In genomic region chr6:125145479-125145951, GRCm38 (mm10) we compare ENCODE assay signal across 8 mouse cellular contexts. TPM values are rescaled to one million over a fixed set of nuclear protein-coding genes. Genes with fewer than 3 reads are reported as not detected.
DNase-seq lines count a peak whose midpoint lies in the region; ATAC-seq and TF ChIP-seq lines count a peak whose summit lies in the region.

No protein-coding gene starts in this region.

- peak; percentile 24 for ATAC-seq in heart, postnatal 0 days (ENCODE audit: insufficient read depth, low read depth)
- ATAC-seq in liver, embryonic 15.5 days (ENCODE audit: insufficient read depth) = peak; percentile 79

- peaks cover 32% of the 10 kb centered on the region for H3K4me1 ChIP-seq in heart, adult 2 months (ENCODE audit: control insufficient read depth, insufficient read depth, low read length)
- peaks cover 9 to 42% of the 10 kb centered on the region in 2 experiments for H3K4me1 ChIP-seq in CH12.LX (ENCODE audit: control insufficient read depth in 1 of 2, insufficient read depth in 2 of 2)
- peaks cover 43% of the 10 kb centered on the region for H3K4me1 ChIP-seq in heart, postnatal 0 days (ENCODE audit: control insufficient read depth, insufficient read depth)
- peaks cover 59% of the 10 kb centered on the region for H3K4me1 ChIP-seq in liver, embryonic 15.5 days (replicated peaks)

- no peaks in the 10 kb centered on the region for H3K9me3 ChIP-seq in CH12.LX (replicated peaks; ENCODE audit: low read length)
- no peaks in the 10 kb centered on the region for H3K9me3 ChIP-seq in heart, postnatal 0 days (replicated peaks; ENCODE audit: control insufficient read depth, low read length)
- no peaks in the 10 kb centered on the region for H3K9me3 ChIP-seq in liver, embryonic 15.5 days (replicated peaks)

- peak overlapping the region; percentile 95 for H3K4me3 ChIP-seq in heart, adult 2 months
- H3K4me3 ChIP-seq in CH12.LX (replicated peaks in 1 of 3; ENCODE audit: low read depth in 2 of 3, low read length in 2 of 3, poor library complexity in 1 of 3) = peak overlapping the region; percentile 83 to 89 (median 87)
- H3K4me3 ChIP-seq in heart, postnatal 0 days (ENCODE audit: low read depth, low read length) = peak overlapping the region; percentile 83
- peak overlapping the region; percentile 81 for H3K4me3 ChIP-seq in liver, embryonic 15.5 days (replicated peaks)

- dilution Hi-C loops in CH12.LX (cut with MboI; ENCODE audit: extremely low pct_ligation_motif_present, extremely low pct_unique_long_range_greater_than_20kb, low sequenced_read_pairs) = no loop called here

- TF ChIP-seq RAD21 in CH12.LX (IDR thresholded peaks at IDR 0.05; ENCODE audit: low read depth, low read length) = no peak

- DNase-seq in heart, adult 2 months = peak in 1 of 2 experiments; percentile 55
- DNase-seq in heart, postnatal 4 days = no peak
- no peak for DNase-seq in CH12.LX (ENCODE audit: extremely low read depth)
- peak; percentile 70 to 72 for DNase-seq in cerebellum, postnatal 10 days
- DNase-seq in heart, postnatal 0 days (ENCODE audit: low spot score) = no peak
- DNase-seq in testis, postnatal 10 days (ENCODE audit: low spot score) = peak; percentile 61
- no peak for DNase-seq in B cell, adult 2 months

- peaks cover 2% of the 10 kb centered on the region for H3K79me2 ChIP-seq in heart, adult 2 months (replicated peaks; ENCODE audit: control insufficient read depth, insufficient read depth, low read length)
- peaks cover 18% of the 10 kb centered on the region for H3K79me2 ChIP-seq in CH12.LX (replicated peaks; ENCODE audit: control insufficient read depth, extremely low read depth, insufficient read depth, poor library complexity, severe bottlenecking)

- H3K36me3 ChIP-seq in heart, adult 2 months (ENCODE audit: control insufficient read depth, insufficient read depth, low read length) = peaks cover 3% of the 10 kb centered on the region; the same call in 1 of the 2 replicates
- H3K36me3 ChIP-seq in CH12.LX (replicated peaks in 1 of 2; ENCODE audit: control insufficient read depth in 1 of 2, insufficient read depth in 1 of 2, low read length in 1 of 2) = peaks cover 44 to 73% of the 10 kb centered on the region in 2 experiments
- H3K36me3 ChIP-seq in heart, postnatal 0 days (replicated peaks; ENCODE audit: control insufficient read depth, insufficient read depth, low read length) = peaks cover 23% of the 10 kb centered on the region
- H3K36me3 ChIP-seq in liver, embryonic 15.5 days (replicated peaks) = peaks cover 37% of the 10 kb centered on the region

- H3K27me3 ChIP-seq in heart, adult 2 months (ENCODE audit: control insufficient read depth, insufficient read depth, low read length) = no peaks in the 10 kb centered on the region
- H3K27me3 ChIP-seq in CH12.LX (replicated peaks) = no peaks in the 10 kb centered on the region
- no peaks in the 10 kb centered on the region for H3K27me3 ChIP-seq in heart, postnatal 0 days (ENCODE audit: control insufficient read depth, insufficient read depth, low read length)
- H3K27me3 ChIP-seq in liver, embryonic 15.5 days = no peaks in the 10 kb centered on the region

- intact Hi-C loops in heart, adult 2 months (cut with DNase I) = no loop called here

- TF ChIP-seq POLR2A in heart, adult 2 months (IDR thresholded peaks at IDR 0.05; ENCODE audit: insufficient read depth, low read depth, low read length) = no peak
- no peak for TF ChIP-seq POLR2A in CH12.LX (IDR thresholded peaks at IDR 0.05; ENCODE audit: low read depth, low read length)

- peak overlapping the region; percentile 90 for H3K27ac ChIP-seq in heart, adult 2 months
- H3K27ac ChIP-seq in CH12.LX (ENCODE audit: insufficient read depth, low read depth) = peak overlapping the region; percentile 31; the same call in 1 of the 2 replicates
- peak overlapping the region; percentile 93 for H3K27ac ChIP-seq in heart, postnatal 0 days (ENCODE audit: low read depth)
- H3K27ac ChIP-seq in liver, embryonic 15.5 days (replicated peaks) = peak overlapping the region; percentile 83

- H3K4me2 ChIP-seq in CH12.LX (ENCODE audit: insufficient read depth, low read depth, poor library complexity, severe bottlenecking) = peak overlapping the region; percentile 66
- peak overlapping the region; percentile 93 for H3K4me2 ChIP-seq in heart, postnatal 0 days (ENCODE audit: low read depth, low read length)
- H3K4me2 ChIP-seq in liver, embryonic 15.5 days = peak overlapping the region; percentile 88

- TF ChIP-seq CTCF in heart, adult 2 months (IDR thresholded peaks at IDR 0.05) = no peak
- TF ChIP-seq CTCF in CH12.LX (conservative IDR thresholded peaks at IDR 0.05 in 1 of 2, IDR thresholded peaks at IDR 0.05 in 1 of 2; ENCODE audit: low read depth in 2 of 2, low read length in 2 of 2) = no peak
- TF ChIP-seq CTCF in heart, postnatal 0 days (IDR thresholded peaks at IDR 0.05; ENCODE audit: low read depth) = no peak

- TF ChIP-seq EP300 in heart, adult 2 months (IDR thresholded peaks at IDR 0.05; ENCODE audit: insufficient read depth, low read depth, low read length) = no peak
- no peak for TF ChIP-seq EP300 in CH12.LX (IDR thresholded peaks at IDR 0.05; ENCODE audit: low read length)
- TF ChIP-seq EP300 in heart, postnatal 0 days (IDR thresholded peaks at IDR 0.05; ENCODE audit: low read depth) = no peak

- under 1% methylated on average over 35 of the region's 35 CpGs for WGBS in heart, adult 2 months
- under 1% methylated on average over 32 of the region's 35 CpGs for WGBS in heart, postnatal 0 days
- WGBS in liver, embryonic 15.5 days (ENCODE audit: insufficient replicate concordance) = under 1% methylated on average over 35 of the region's 35 CpGs

- H3K9ac ChIP-seq in heart, adult 2 months (ENCODE audit: low read depth, low read length) = peak overlapping the region; percentile 94
- peak overlapping the region; percentile 66 for H3K9ac ChIP-seq in CH12.LX (ENCODE audit: insufficient read depth, low read depth)
- H3K9ac ChIP-seq in heart, postnatal 0 days (replicated peaks; ENCODE audit: low read depth, low read length) = peak overlapping the region; percentile 77
- peak overlapping the region; percentile 72 for H3K9ac ChIP-seq in liver, embryonic 15.5 days

- in situ Hi-C loops in CH12.LX (cut with MboI; ENCODE audit: low pct_ligation_motif_present, low pct_unique_long_range_greater_than_20kb, low sequenced_read_pairs) = no loop called here

TF ChIP-seq in CH12.LX, 34 proteins besides CTCF, POLR2A, EP300 and RAD21 (continues in another document):
- TF ChIP-seq E2F4 (IDR thresholded peaks at IDR 0.05; ENCODE audit: insufficient replicate concordance, low read depth, low read length) = no peak
- no peak for TF ChIP-seq ZKSCAN1 (IDR thresholded peaks at IDR 0.05; ENCODE audit: borderline replicate concordance, low read depth, low read length)

RNA-seq across cellular contexts. Expression of gene Iffo1, which starts 0.5 kb away (rescaled TPM):
- 1 to 10 TPM; 5.7 to 7.0 TPM for total RNA-seq in heart, adult 2 months (2021)
- 19.7 and 21.8 TPM in 2 replicates for polyA plus RNA-seq in heart, adult 2 months (2012; rRNA removed)
- total RNA-seq in heart, postnatal 4 days (2021) = 10 to 100 TPM; 18.0 to 18.6 TPM
- total RNA-seq in CH12.LX (2012; rRNA removed) = 6.7 and 7.6 TPM in 2 replicates
- total RNA-seq in CH12.LX (2014; rRNA removed) = 3.3 and 4.0 TPM in 2 replicates
- 7.0 and 8.2 TPM in 2 replicates for polyA plus RNA-seq in CH12.LX (2012; ENCODE audit: insufficient read length, low read depth)
- total RNA-seq in heart, postnatal 0 days (2014; rRNA removed; ENCODE audit: low replicate concordance) = 10.6 and 41.9 TPM in 2 replicates
- 10.5 and 12.3 TPM in 2 replicates for polyA plus RNA-seq in heart, postnatal 0 days (2015; fragmentation: Nextera tagmentation; extraction: Ambion mirVana)
- polyA plus RNA-seq in liver, embryonic 15.5 days (2015; fragmentation: Nextera tagmentation; extraction: Ambion mirVana) = 4.3 and 5.2 TPM in 2 replicates

RNA-seq across cellular contexts. Expression of gene Nop2, which starts 13.8 kb away (rescaled TPM):
- 10 to 100 TPM; 18.9 to 20.3 TPM for total RNA-seq in heart, adult 2 months (2021)
- polyA plus RNA-seq in heart, adult 2 months (2012; rRNA removed) = 8.3 and 13.6 TPM in 2 replicates
- 10 to 100 TPM; 24.4 to 25.3 TPM for total RNA-seq in heart, postnatal 4 days (2021)
- total RNA-seq in CH12.LX (2012; rRNA removed) = 128 and 188 TPM in 2 replicates
- 154 TPM in 2 replicates for total RNA-seq in CH12.LX (2014; rRNA removed)
- polyA plus RNA-seq in CH12.LX (2012; ENCODE audit: insufficient read length, low read depth) = 175 and 179 TPM in 2 replicates
- total RNA-seq in heart, postnatal 0 days (2014; rRNA removed; ENCODE audit: low replicate concordance) = 21.4 and 22.9 TPM in 2 replicates
- polyA plus RNA-seq in heart, postnatal 0 days (2015; fragmentation: Nextera tagmentation; extraction: Ambion mirVana) = 20.6 and 25.3 TPM in 2 replicates
- polyA plus RNA-seq in liver, embryonic 15.5 days (2015; fragmentation: Nextera tagmentation; extraction: Ambion mirVana) = 32.1 and 33.5 TPM in 2 replicates

RNA-seq across cellular contexts. Expression of gene Gapdh, which starts 20.8 kb away (rescaled TPM):
- 1,000 to 10,000 TPM; 4,018 to 4,312 TPM for total RNA-seq in heart, adult 2 months (2021)
- 7,726 and 8,318 TPM in 2 replicates for polyA plus RNA-seq in heart, adult 2 months (2012; rRNA removed)
- total RNA-seq in heart, postnatal 4 days (2021) = 1,000 to 10,000 TPM; 3,371 to 3,611 TPM
- total RNA-seq in CH12.LX (2012; rRNA removed) (2,085 and 2,925 TPM in 2 replicates), CH12.LX (2014; rRNA removed) (1,576 and 2,268 TPM in 2 replicates)
- polyA plus RNA-seq in CH12.LX (2012; ENCODE audit: insufficient read length, low read depth) = 2,269 and 2,654 TPM in 2 replicates
- total RNA-seq in heart, postnatal 0 days (2014; rRNA removed; ENCODE audit: low replicate concordance) = 6,647 and 7,476 TPM in 2 replicates
- 3,728 and 4,065 TPM in 2 replicates for polyA plus RNA-seq in heart, postnatal 0 days (2015; fragmentation: Nextera tagmentation; extraction: Ambion mirVana)
- polyA plus RNA-seq in liver, embryonic 15.5 days (2015; fragmentation: Nextera tagmentation; extraction: Ambion mirVana) = 1,016 and 1,025 TPM in 2 replicates

RNA-seq across cellular contexts. Expression of gene Ncapd2, which starts 46.0 kb away (rescaled TPM):
- 10 to 100 TPM; 17.6 TPM for total RNA-seq in heart, adult 2 months (2021)
- polyA plus RNA-seq in heart, adult 2 months (2012; rRNA removed) = 34.0 and 40.2 TPM in 2 replicates
- total RNA-seq in heart, postnatal 4 days (2021) = 100 to 1,000 TPM; 101 to 111 TPM
- 140 and 147 TPM in 2 replicates for total RNA-seq in CH12.LX (2012; rRNA removed)
- total RNA-seq in CH12.LX (2014; rRNA removed) = 78.3 and 79.6 TPM in 2 replicates
- 263 and 301 TPM in 2 replicates for polyA plus RNA-seq in CH12.LX (2012; ENCODE audit: insufficient read length, low read depth)
- total RNA-seq in heart, postnatal 0 days (2014; rRNA removed; ENCODE audit: low replicate concordance) = 85.4 and 98.0 TPM in 2 replicates
- polyA plus RNA-seq in heart, postnatal 0 days (2015; fragmentation: Nextera tagmentation; extraction: Ambion mirVana) = 24.5 and 26.3 TPM in 2 replicates
- 93.2 and 109 TPM in 2 replicates for polyA plus RNA-seq in liver, embryonic 15.5 days (2015; fragmentation: Nextera tagmentation; extraction: Ambion mirVana)

RNA-seq across cellular contexts. Expression of gene Mrpl51, which starts 46.1 kb away (rescaled TPM):
- 100 to 1,000 TPM; 303 to 343 TPM for total RNA-seq in heart, adult 2 months (2021)
- 166 and 170 TPM in 2 replicates for polyA plus RNA-seq in heart, adult 2 months (2012; rRNA removed)
- 100 to 1,000 TPM; 248 to 271 TPM for total RNA-seq in heart, postnatal 4 days (2021)
- 120 and 153 TPM in 2 replicates for total RNA-seq in CH12.LX (2012; rRNA removed)
- 152 and 184 TPM in 2 replicates for total RNA-seq in CH12.LX (2014; rRNA removed)
- 161 and 171 TPM in 2 replicates for polyA plus RNA-seq in CH12.LX (2012; ENCODE audit: insufficient read length, low read depth)
- total RNA-seq in heart, postnatal 0 days (2014; rRNA removed; ENCODE audit: low replicate concordance) = 109 and 165 TPM in 2 replicates
- 426 and 447 TPM in 2 replicates for polyA plus RNA-seq in heart, postnatal 0 days (2015; fragmentation: Nextera tagmentation; extraction: Ambion mirVana)
- polyA plus RNA-seq in liver, embryonic 15.5 days (2015; fragmentation: Nextera tagmentation; extraction: Ambion mirVana) = 145 and 160 TPM in 2 replicates

Comparison
In these comparisons a context has a peak if more than half of its experiments do, and no peak if none do; other contexts are left out.
1. DNase-seq: peak in cerebellum, postnatal 10 days (2 of 2) and testis, postnatal 10 days (single experiment); none in heart, postnatal 4 days (single experiment), CH12.LX (single experiment), heart, postnatal 0 days (single experiment) and B cell, adult 2 months (0 of 2).
2. H3K27ac ChIP-seq: peak in every context shown above with its lines; median percentile 93 in heart, postnatal 0 days; 90 in heart, adult 2 months; 83 in liver, embryonic 15.5 days; 31 in CH12.LX.
3. Peak in every context shown above with its lines, with median percentiles within 50 percentile points of each other: H3K4me3 ChIP-seq, H3K9ac ChIP-seq and H3K4me2 ChIP-seq.